Mouse (Mus musculus): ENCODE data around the gene Foxl2. TPM values are rescaled to one million over a fixed set of nuclear protein-coding genes. Genes with fewer than 3 reads are reported as not detected.

The Foxl2 gene
- polyA plus RNA-seq, 1 experiment from 2014 or later, result not detected

DNA sequence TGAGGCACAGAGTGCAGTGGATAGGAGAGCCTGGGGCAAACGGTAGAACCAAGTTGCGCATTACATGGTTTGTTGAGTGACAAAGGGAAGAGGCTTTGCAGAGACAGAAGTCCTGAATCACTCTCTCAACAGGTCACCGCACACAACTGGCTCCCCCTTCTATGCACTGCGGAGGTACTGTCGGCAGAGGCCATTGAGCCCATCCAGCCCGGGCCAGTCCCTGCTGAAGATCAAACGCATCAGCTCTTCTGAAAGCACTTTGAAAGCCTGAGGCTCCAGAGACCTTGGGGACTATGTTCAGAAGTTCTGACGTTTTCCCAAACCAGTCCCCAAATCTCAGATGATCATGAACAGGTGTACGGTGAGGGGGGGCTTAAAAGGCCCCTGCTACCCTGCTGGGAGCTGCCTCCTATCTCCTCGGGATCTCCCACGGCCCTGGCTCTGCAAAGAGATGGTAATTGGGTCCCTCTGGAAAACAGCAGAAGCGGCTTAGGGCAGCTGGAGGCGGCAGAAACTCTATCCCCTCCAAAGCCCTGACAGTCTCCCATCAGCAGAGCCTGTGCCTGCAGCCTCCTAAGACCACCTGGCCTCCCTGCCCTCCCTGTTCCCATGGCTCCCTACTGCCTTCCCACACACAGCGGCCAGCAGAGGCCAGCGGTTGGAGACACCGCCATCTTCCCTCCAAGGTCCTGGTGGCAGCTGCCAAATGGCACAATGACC lies 19.7 kb upstream of the Foxl2 start:
- TF ChIP-seq CTCF (IDR thresholded peaks at IDR 0.05; ENCODE audit: low read depth) (no peak), EP300 (IDR thresholded peaks at IDR 0.05; ENCODE audit: low read depth) (no peak)
- Histone ChIP-seq H3K36me3 (replicated peaks; ENCODE audit: insufficient read depth, low read length) (no peaks in the 10 kb centered on the region), H3K9me3 (ENCODE audit: low read length) (no peaks in the 10 kb centered on the region), H3K27ac (ENCODE audit: low read depth) (no peak overlapping the region), H3K4me2 (ENCODE audit: low read depth, low read length) (no peak overlapping the region), H3K27me3 (ENCODE audit: insufficient read depth, low read length) (no peaks in the 10 kb centered on the region), H3K9ac (replicated peaks) (no peak overlapping the region), H3K4me3 (ENCODE audit: low read depth, low read length) (no peak overlapping the region), H3K4me1 (ENCODE audit: insufficient read depth) (no peaks in the 10 kb centered on the region)
- ATAC-seq (no peak), DNase-seq (no peak)
- 29% methylated on average over 16 of the region's 16 CpGs for WGBS (ENCODE audit: insufficient replicate concordance)

- DNase-seq (no peak), ATAC-seq (no peak)
- Histone ChIP-seq H3K4me3 (ENCODE audit: low read depth, low read length) (no peak overlapping the region), H3K4me1 (ENCODE audit: insufficient read depth) (no peaks in the 10 kb centered on the region), H3K4me2 (ENCODE audit: low read depth, low read length) (no peak overlapping the region), H3K36me3 (replicated peaks; ENCODE audit: insufficient read depth, low read length) (no peaks in the 10 kb centered on the region), H3K27ac (ENCODE audit: low read depth) (no peak overlapping the region), H3K27me3 (ENCODE audit: insufficient read depth, low read length) (no peaks in the 10 kb centered on the region), H3K9me3 (ENCODE audit: low read length) (no peaks in the 10 kb centered on the region), H3K9ac (replicated peaks) (no peak overlapping the region)
- 24% methylated on average over 2 of the region's 2 CpGs for WGBS (ENCODE audit: insufficient replicate concordance)
- TF ChIP-seq CTCF (IDR thresholded peaks at IDR 0.05; ENCODE audit: low read depth) (peak; percentile 33; the same call in 1 of the 2 replicates), EP300 (IDR thresholded peaks at IDR 0.05; ENCODE audit: low read depth) (no peak)
These were observed 15.8 kb upstream of the Foxl2 start for GRCm38 (mm10) chr9:98939290-98939689.

GRCm38 (mm10) chr9:98952171-98953050 lies 2.7 kb upstream of the Foxl2 start:
- no peak overlapping the region for H3K4me3 ChIP-seq (ENCODE audit: low read depth, low read length)
- ATAC-seq, result no peak
- peaks cover 14% of the 10 kb centered on the region for H3K4me1 ChIP-seq (ENCODE audit: insufficient read depth)
- no peaks in the 10 kb centered on the region for H3K36me3 ChIP-seq (replicated peaks; ENCODE audit: insufficient read depth, low read length)
- no peaks in the 10 kb centered on the region for H3K9me3 ChIP-seq (ENCODE audit: low read length)
- no peak overlapping the region for H3K9ac ChIP-seq (replicated peaks)
- H3K27ac ChIP-seq (ENCODE audit: low read depth), result no peak overlapping the region
- no peak for DNase-seq
- H3K4me2 ChIP-seq (ENCODE audit: low read depth, low read length), result no peak overlapping the region
- TF ChIP-seq CTCF (IDR thresholded peaks at IDR 0.05; ENCODE audit: low read depth) (no peak), EP300 (IDR thresholded peaks at IDR 0.05; ENCODE audit: low read depth) (no peak)
- H3K27me3 ChIP-seq (ENCODE audit: insufficient read depth, low read length), result peaks cover 74% of the 10 kb centered on the region
- WGBS (ENCODE audit: insufficient replicate concordance), result 2% methylated on average over 40 of the region's 40 CpGs

DNA sequence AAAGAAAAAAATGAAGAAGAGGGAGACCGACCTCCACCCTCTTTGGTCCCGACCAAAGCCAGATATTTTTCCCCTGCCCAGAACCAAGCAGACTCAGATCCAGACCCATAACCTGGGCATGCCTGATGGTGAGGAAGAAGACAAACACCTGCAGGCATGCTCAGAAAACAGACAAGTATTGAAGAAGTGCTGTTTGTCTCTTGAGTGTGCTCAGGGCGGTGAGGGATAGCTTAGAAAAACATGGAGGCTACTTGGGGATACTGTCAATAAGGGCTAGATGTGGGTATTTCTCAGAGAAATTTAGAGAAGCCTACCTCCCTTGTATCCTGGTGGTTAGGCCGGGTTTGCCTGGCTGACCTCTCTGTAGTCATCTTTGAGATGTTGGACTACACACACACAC lies 1.8 kb upstream of the Foxl2 start:
- H3K4me3 ChIP-seq (ENCODE audit: low read depth, low read length), result no peak overlapping the region
- TF ChIP-seq EP300 (IDR thresholded peaks at IDR 0.05; ENCODE audit: low read depth), result no peak
- no peak for TF ChIP-seq CTCF (IDR thresholded peaks at IDR 0.05; ENCODE audit: low read depth)
- DNase-seq (no peak), ATAC-seq (no peak)
- peaks cover 83% of the 10 kb centered on the region for H3K27me3 ChIP-seq (ENCODE audit: insufficient read depth, low read length)
- H3K4me2 ChIP-seq (ENCODE audit: low read depth, low read length), result no peak overlapping the region
- no peaks in the 10 kb centered on the region for H3K9me3 ChIP-seq (ENCODE audit: low read length)
- H3K9ac ChIP-seq (replicated peaks), result no peak overlapping the region
- peaks cover 14% of the 10 kb centered on the region for H3K4me1 ChIP-seq (ENCODE audit: insufficient read depth)
- no peaks in the 10 kb centered on the region for H3K36me3 ChIP-seq (replicated peaks; ENCODE audit: insufficient read depth, low read length)
- 1% methylated on average over 4 of the region's 4 CpGs for WGBS (ENCODE audit: insufficient replicate concordance)
- H3K27ac ChIP-seq (ENCODE audit: low read depth), result no peak overlapping the region

- no peak for ATAC-seq
- Histone ChIP-seq H3K4me1 (ENCODE audit: insufficient read depth) (peaks cover 14% of the 10 kb centered on the region), H3K9me3 (ENCODE audit: low read length) (no peaks in the 10 kb centered on the region), H3K4me3 (ENCODE audit: low read depth, low read length) (no peak overlapping the region), H3K4me2 (ENCODE audit: low read depth, low read length) (no peak overlapping the region), H3K36me3 (replicated peaks; ENCODE audit: insufficient read depth, low read length) (no peaks in the 10 kb centered on the region), H3K27me3 (ENCODE audit: insufficient read depth, low read length) (peaks cover 88% of the 10 kb centered on the region), H3K9ac (replicated peaks) (no peak overlapping the region), H3K27ac (ENCODE audit: low read depth) (no peak overlapping the region)
- DNase-seq, result no peak
- TF ChIP-seq CTCF (IDR thresholded peaks at IDR 0.05; ENCODE audit: low read depth) (no peak), EP300 (IDR thresholded peaks at IDR 0.05; ENCODE audit: low read depth) (no peak)
- 5% methylated on average over 9 of the region's 9 CpGs for WGBS (ENCODE audit: insufficient replicate concordance)
These were observed 1.3 kb upstream of the Foxl2 start for GRCm38 (mm10) chr9:98953830-98954229.

DNA sequence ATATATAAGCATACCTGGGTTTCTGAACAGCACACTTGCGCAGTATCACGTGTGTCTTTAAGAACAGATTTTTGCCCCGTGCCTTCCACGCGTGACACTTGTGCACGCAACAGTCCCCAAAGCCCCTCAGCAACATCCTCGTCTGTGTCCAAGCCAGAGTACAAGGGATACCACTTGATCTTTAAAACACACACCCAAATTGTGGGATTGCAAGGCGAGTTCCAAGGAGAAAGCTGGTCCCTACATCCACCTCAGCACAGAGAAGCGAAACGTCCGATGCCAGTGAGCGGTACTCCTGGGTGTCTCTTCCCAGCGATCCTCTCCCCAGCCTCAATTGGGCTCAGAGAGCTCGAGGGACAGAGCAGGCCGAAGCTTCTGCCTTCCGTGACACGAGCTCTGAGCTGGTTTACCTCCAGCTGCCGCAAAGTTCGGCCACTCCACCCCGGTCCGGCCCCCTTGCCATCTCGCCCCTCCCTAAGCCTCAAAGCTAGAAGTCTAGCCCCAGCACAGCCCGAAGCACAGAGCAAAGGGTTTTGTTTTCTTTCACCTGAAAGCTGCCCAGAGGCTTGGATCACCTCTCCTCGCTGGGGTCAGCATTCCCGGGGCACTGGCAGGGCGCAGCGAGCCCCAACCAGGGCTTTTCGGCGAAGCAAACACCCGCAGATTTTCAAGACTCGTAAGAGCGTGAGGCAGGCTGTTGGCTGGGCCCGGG lies 541 bp upstream of the Foxl2 start:
- DNase-seq (no peak), ATAC-seq (no peak)
- H3K4me1 ChIP-seq (ENCODE audit: insufficient read depth), result peaks cover 14% of the 10 kb centered on the region
- peak overlapping the region; percentile 33; the same call in 1 of the 2 replicates for H3K4me3 ChIP-seq (ENCODE audit: low read depth, low read length)
- H3K9me3 ChIP-seq (ENCODE audit: low read length), result no peaks in the 10 kb centered on the region
- 5% methylated on average over 33 of the region's 33 CpGs for WGBS (ENCODE audit: insufficient replicate concordance)
- no peak overlapping the region for H3K27ac ChIP-seq (ENCODE audit: low read depth)
- TF ChIP-seq CTCF (IDR thresholded peaks at IDR 0.05; ENCODE audit: low read depth), result no peak
- TF ChIP-seq EP300 (IDR thresholded peaks at IDR 0.05; ENCODE audit: low read depth), result no peak
- H3K9ac ChIP-seq (replicated peaks), result no peak overlapping the region
- peak overlapping the region; percentile 59 for H3K4me2 ChIP-seq (ENCODE audit: low read depth, low read length)
- peaks cover 96% of the 10 kb centered on the region for H3K27me3 ChIP-seq (ENCODE audit: insufficient read depth, low read length)
- no peaks in the 10 kb centered on the region for H3K36me3 ChIP-seq (replicated peaks; ENCODE audit: insufficient read depth, low read length)

Data from liver, postnatal 0 days (tissue).